Mouse (Mus musculus) right cerebral cortex, postnatal 25 days (tissue): ENCODE data around the gene Il4.

Experiments
- DNase-seq: peaks from one replicate; pipeline ENCODE4 v3.0.0; 2022

Gene Il4

GRCm38 (mm10) chr11:53618619-53619198 is at the start of gene Il4:
TSS of gene Il4 (minus strand) at chr11:53618669.
- no peak for DNase-seq

- DNase-seq: no peak
These were observed 45.6 kb upstream of the Il4 start for GRCm38 (mm10) chr11:53664091-53664490.

GRCm38 (mm10) chr11:53662794-53663674 is 44.6 kb upstream of the Il4 start:
- peak; percentile 40 for DNase-seq

- no peak for DNase-seq
These were observed 39.4 kb upstream of the Il4 start for GRCm38 (mm10) chr11:53657828-53658227.

- no peak for DNase-seq
These were observed 38.9 kb upstream of the Il4 start for GRCm38 (mm10) chr11:53657381-53657780.

- no peak for DNase-seq
These were observed 38.2 kb upstream of the Il4 start for GRCm38 (mm10) chr11:53656558-53657202.

GRCm38 (mm10) chr11:53655043-53655442 is 36.6 kb upstream of the Il4 start:
- DNase-seq: peak; percentile 10

GRCm38 (mm10) chr11:53652427-53652826 is 34.0 kb upstream of the Il4 start:
- DNase-seq: no peak

GRCm38 (mm10) chr11:53651441-53651840 is 33.0 kb upstream of the Il4 start:
- DNase-seq: no peak

GRCm38 (mm10) chr11:53644017-53644416 is 25.5 kb upstream of the Il4 start:
- no peak for DNase-seq

- DNase-seq: no peak
These were observed 24.3 kb upstream of the Il4 start for GRCm38 (mm10) chr11:53642744-53643279.

- no peak for DNase-seq
These were observed 19.4 kb upstream of the Il4 start for GRCm38 (mm10) chr11:53637803-53638260.

GRCm38 (mm10) chr11:53637046-53637802 is 18.8 kb upstream of the Il4 start:
- no peak for DNase-seq

GRCm38 (mm10) chr11:53636183-53636646 is 17.7 kb upstream of the Il4 start:
- peak; percentile 40 for DNase-seq

- DNase-seq: no peak
These were observed 17.2 kb upstream of the Il4 start for GRCm38 (mm10) chr11:53635590-53636182.

- DNase-seq: no peak
These were observed 16.1 kb upstream of the Il4 start, which contains the start of gene Il13 for GRCm38 (mm10) chr11:53634556-53634955. TSS of gene Il13 (minus strand) at chr11:53634702.

- no peak for DNase-seq
These were observed 15.2 kb upstream of the Il4 start for GRCm38 (mm10) chr11:53633644-53634043.

- no peak for DNase-seq
These were observed 13.8 kb upstream of the Il4 start for GRCm38 (mm10) chr11:53632122-53632733.

- peak; percentile 33 for DNase-seq
These were observed 9.4 kb upstream of the Il4 start for GRCm38 (mm10) chr11:53627859-53628258.

- DNase-seq: no peak
These were observed 8.4 kb upstream of the Il4 start for GRCm38 (mm10) chr11:53626802-53627373.

- DNase-seq: no peak
These were observed 5.7 kb upstream of the Il4 start for GRCm38 (mm10) chr11:53624124-53624523.
